Mouse (Mus musculus) MEL (cell line): ENCODE measurements around the gene Mast1.

Source experiments
- CHD2 ChIP-seq: IDR thresholded peaks from 2 replicates; pipeline ENCODE4 v1.6.1; 2011; ENCODE audit warnings: low read length, improper control_type of control experiment
- CTCF ChIP-seq, 3 experiments: IDR thresholded peaks in 2 of 3; conservative IDR thresholded peaks in 1 of 3; 2 replicates each; pipeline ENCODE4 v1.5.1; 2011 to 2012; ENCODE audit warnings: low read length in 3 of 3, low read depth in 2 of 3, mild to moderate bottlenecking in 2 of 3, improper control_type of control experiment in 1 of 3, inconsistent platforms in 1 of 3, mixed read lengths in 1 of 3, moderate library complexity in 1 of 3; ENCODE audit not compliant: control insufficient read depth in 1 of 3, insufficient read depth in 1 of 3, poor library complexity in 1 of 3, severe bottlenecking in 1 of 3
- E2F4 ChIP-seq: IDR thresholded peaks from 2 replicates; pipeline ENCODE4 v1.6.1; 2011; ENCODE audit warnings: low read depth, low read length, improper control_type of control experiment, borderline replicate concordance
- EP300 ChIP-seq, 2 experiments: IDR thresholded peaks; 2 replicates each; pipeline ENCODE4 v1.6.1; 2011; ENCODE audit warnings: improper control_type of control experiment in 2 of 2, low read length in 2 of 2, low read depth in 1 of 2, mild to moderate bottlenecking in 1 of 2
- GATA1 ChIP-seq: IDR thresholded peaks from 2 replicates; pipeline ENCODE4 v1.6.1; 2011; ENCODE audit warnings: low read depth, low read length, improper control_type of control experiment
- JUND ChIP-seq: IDR thresholded peaks from 2 replicates; pipeline ENCODE4 v1.6.1; 2011; ENCODE audit warnings: low read depth, mild to moderate bottlenecking, improper control_type of control experiment, low read length
- MAZ ChIP-seq: IDR thresholded peaks from 2 replicates; pipeline ENCODE4 v1.6.1; 2012; ENCODE audit warnings: low read depth, mild to moderate bottlenecking, inconsistent platforms, low read length, improper control_type of control experiment
- MXI1 ChIP-seq: IDR thresholded peaks from 2 replicates; pipeline ENCODE4 v1.6.1; 2011; ENCODE audit warnings: mild to moderate bottlenecking, low read depth, low read length, improper control_type of control experiment
- UBTF ChIP-seq: IDR thresholded peaks from 2 replicates; pipeline ENCODE4 v1.6.1; 2012; ENCODE audit warnings: low read depth, mild to moderate bottlenecking, inconsistent platforms, low read length, improper control_type of control experiment, moderate library complexity, borderline replicate concordance; ENCODE audit not compliant: insufficient read depth
- USF1 ChIP-seq: IDR thresholded peaks from 2 replicates; pipeline ENCODE4 v1.6.1; 2014; ENCODE audit warnings: low read depth, mild to moderate bottlenecking, inconsistent platforms, low read length, improper control_type of control experiment, moderate library complexity
- ZC3H11A ChIP-seq: IDR thresholded peaks from 2 replicates; pipeline ENCODE4 v1.6.1; 2012; ENCODE audit warnings: low read depth, mild to moderate bottlenecking, inconsistent platforms, low read length, improper control_type of control experiment
- ZNF384 ChIP-seq: IDR thresholded peaks from 2 replicates; pipeline ENCODE4 v1.6.1; 2012; ENCODE audit warnings: low read depth, mild to moderate bottlenecking, inconsistent platforms, low read length, improper control_type of control experiment

DNA sequence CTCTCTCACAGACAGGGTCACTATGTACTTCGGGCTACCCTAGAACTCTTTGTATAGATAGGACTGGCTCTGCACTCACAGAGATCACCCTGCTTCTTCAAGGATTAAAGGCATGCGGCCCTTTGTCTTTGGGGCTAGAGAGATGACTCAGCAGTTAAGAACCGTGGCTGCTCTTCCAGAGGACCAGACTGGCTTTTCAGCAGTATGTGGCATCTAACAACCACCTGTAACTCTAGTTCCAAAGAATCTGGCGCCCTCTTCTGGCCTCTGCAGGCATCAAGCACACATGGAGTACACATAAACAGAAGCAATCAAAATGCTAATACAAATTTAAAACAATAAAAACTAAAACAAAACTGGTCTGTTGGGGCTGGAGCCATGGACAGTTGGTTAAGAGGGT, 23.2 kb downstream of the Mast1 start:
- TF ChIP-seq JUND = no peak
- no peak for TF ChIP-seq ZNF384
- peak; percentile 69 to 79 (median 70) for TF ChIP-seq CTCF (IDR thresholded peaks at IDR 0.05 in 2 of 3, conservative IDR thresholded peaks at IDR 0.05 in 1 of 3; ENCODE audit: control insufficient read depth in 1 of 3, insufficient read depth in 1 of 3, low read depth in 2 of 3, low read length in 3 of 3, poor library complexity in 1 of 3, severe bottlenecking in 1 of 3)
- TF ChIP-seq UBTF = no peak
- TF ChIP-seq ZC3H11A = peak; percentile 42
- TF ChIP-seq USF1 = no peak
- no peak for TF ChIP-seq GATA1
- no peak for TF ChIP-seq CHD2
- no peak for TF ChIP-seq EP300 (IDR thresholded peaks at IDR 0.05; ENCODE audit: low read depth in 1 of 2, low read length in 2 of 2)
- no peak for TF ChIP-seq E2F4
- TF ChIP-seq MXI1 = no peak; the same call in 1 of the 2 replicates
- no peak for TF ChIP-seq MAZ
